Mouse (Mus musculus) cerebral cortex, adult 2 months (tissue): ENCODE results near the gene Rasa2.

Experiments
- WGBS: fragments of 180-500 bp; shearing (Covaris S2); methylation state at CpG from one replicate; pipeline ENCODE4 v1.1.7; 2018; 5-methylcytosine and 5-hydroxymethylcytosine counted together

Gene Rasa2

GRCm38 (mm10) chr9:96529961-96530673 lies 101.3 kb downstream of the Rasa2 start:
- 61% methylated on average over 10 of the region's 10 CpGs for WGBS

GRCm38 (mm10) chr9:96526011-96526410 lies 105.4 kb downstream of the Rasa2 start:
- 95% methylated on average over 4 of the region's 4 CpGs for WGBS

- WGBS, result 53% methylated on average over 12 of the region's 12 CpGs
These were observed 106.4 kb downstream of the Rasa2 start, which contains the start of gene Gm28729 for GRCm38 (mm10) chr9:96524972-96525506. TSS of gene Gm28729 (minus strand) at chr9:96525264.

- WGBS, result 91% methylated on average over 5 of the region's 5 CpGs
These were observed 108.3 kb downstream of the Rasa2 start for GRCm38 (mm10) chr9:96523148-96523547.

- WGBS, result 93% methylated on average over 2 of the region's 2 CpGs
These were observed 109.8 kb downstream of the Rasa2 start for GRCm38 (mm10) chr9:96521574-96521973.

GRCm38 (mm10) chr9:96517429-96517828 lies 114.0 kb downstream of the Rasa2 start:
- 51% methylated on average over 4 of the region's 4 CpGs for WGBS

GRCm38 (mm10) chr9:96516806-96517205 lies 114.6 kb downstream of the Rasa2 start:
- 76% methylated on average over 3 of the region's 3 CpGs for WGBS

- WGBS, result 53% methylated on average over 5 of the region's 5 CpGs
These were observed 115.7 kb downstream of the Rasa2 start for GRCm38 (mm10) chr9:96515737-96516136.

GRCm38 (mm10) chr9:96514278-96514677 lies 117.1 kb downstream of the Rasa2 start:
- 77% methylated on average over 5 of the region's 5 CpGs for WGBS

GRCm38 (mm10) chr9:96506011-96506498 lies 125.4 kb downstream of the Rasa2 start:
- 52% methylated on average over 10 of the region's 10 CpGs for WGBS

- 80% methylated on average over 4 of the region's 4 CpGs for WGBS
These were observed 126.3 kb downstream of the Rasa2 start for GRCm38 (mm10) chr9:96505156-96505555.

GRCm38 (mm10) chr9:96504116-96504895 lies 127.1 kb downstream of the Rasa2 start:
- 85% methylated on average over 17 of the region's 17 CpGs for WGBS

- WGBS, result 67% methylated on average over 6 of the region's 6 CpGs
These were observed 128.4 kb downstream of the Rasa2 start for GRCm38 (mm10) chr9:96502856-96503610.

GRCm38 (mm10) chr9:96501217-96501616 lies 130.2 kb downstream of the Rasa2 start:
- WGBS, result 58% methylated on average over 7 of the region's 7 CpGs

- 50% methylated on average over 3 of the region's 3 CpGs for WGBS
These were observed 138.2 kb downstream of the Rasa2 start for GRCm38 (mm10) chr9:96493212-96493611.

- WGBS, result 33% methylated on average over 12 of the region's 12 CpGs
These were observed 139.6 kb downstream of the Rasa2 start for GRCm38 (mm10) chr9:96491810-96492209.
